Mouse (Mus musculus): ENCODE results near the gene Lin7c.
"Not testable (repeated sequence)": the region's sequence is repeated elsewhere in the genome, so short reads cannot be mapped to it uniquely, and the experiment has no call there.

Gene Lin7c

DNA sequence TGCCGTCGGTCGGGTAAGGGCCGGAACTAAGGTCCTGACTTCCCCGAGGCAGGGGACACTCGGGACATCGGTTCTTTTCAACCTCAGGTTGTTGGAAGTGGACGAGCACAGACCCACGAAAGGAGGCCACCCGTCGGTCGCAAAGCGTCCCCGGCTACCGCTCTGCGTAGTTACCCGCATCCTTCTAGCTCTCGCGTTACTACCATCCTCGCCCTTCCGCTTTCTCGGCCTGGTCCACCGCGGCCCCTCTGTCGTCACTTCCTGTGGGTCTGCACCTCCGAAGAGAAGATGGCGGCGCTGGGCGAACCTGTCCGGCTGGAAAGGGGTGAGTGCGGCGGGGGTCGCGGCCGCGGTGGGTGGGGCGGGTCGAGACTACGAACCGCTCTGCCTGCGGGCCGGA, at the start of gene Lin7c:
TSS of gene Lin7c (plus strand) at position 257 of the 400 bp plus-strand sequence.
- DNase-seq, result peak; percentile 91 to 96

DNA sequence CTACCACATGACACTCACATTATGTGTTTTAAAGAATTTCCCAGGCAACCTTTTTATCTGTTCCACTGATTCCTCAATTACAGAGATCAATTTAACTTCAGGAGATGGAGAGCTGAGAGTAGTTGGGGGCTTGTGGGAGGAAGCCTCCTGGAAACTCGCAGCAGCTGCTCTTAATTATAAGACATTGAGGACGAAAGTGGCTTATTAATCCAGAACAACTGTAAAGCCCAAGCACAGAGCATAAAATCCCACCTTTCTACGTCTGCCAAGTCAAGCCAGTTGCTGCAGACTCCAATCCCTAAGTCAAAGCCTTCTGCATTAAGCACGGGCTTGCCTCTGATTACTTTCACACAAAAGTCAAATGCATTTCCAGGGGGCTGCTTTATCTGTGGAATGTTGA, 44.3 kb upstream of the Lin7c start:
- no peak for DNase-seq

DNA sequence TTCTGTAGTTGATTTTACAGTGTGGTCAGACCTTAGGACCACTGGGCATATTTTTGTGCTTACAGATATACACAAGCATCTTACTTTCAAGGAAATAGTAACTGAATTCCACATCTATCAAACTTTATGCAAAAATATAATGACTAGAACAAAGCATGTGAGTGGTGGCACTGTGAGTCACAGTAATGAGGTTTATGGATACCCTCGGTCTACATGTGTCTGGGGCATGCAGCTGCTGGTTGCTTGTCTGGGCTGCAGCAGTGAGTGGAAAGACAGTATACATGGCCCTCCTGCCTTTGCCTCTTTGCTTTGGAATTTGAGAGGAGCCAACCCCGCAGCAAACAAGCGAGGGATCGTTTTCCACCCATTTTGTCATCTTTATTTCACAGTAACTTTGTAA, 42.3 kb upstream of the Lin7c start:
- DNase-seq, result no peak

DNA sequence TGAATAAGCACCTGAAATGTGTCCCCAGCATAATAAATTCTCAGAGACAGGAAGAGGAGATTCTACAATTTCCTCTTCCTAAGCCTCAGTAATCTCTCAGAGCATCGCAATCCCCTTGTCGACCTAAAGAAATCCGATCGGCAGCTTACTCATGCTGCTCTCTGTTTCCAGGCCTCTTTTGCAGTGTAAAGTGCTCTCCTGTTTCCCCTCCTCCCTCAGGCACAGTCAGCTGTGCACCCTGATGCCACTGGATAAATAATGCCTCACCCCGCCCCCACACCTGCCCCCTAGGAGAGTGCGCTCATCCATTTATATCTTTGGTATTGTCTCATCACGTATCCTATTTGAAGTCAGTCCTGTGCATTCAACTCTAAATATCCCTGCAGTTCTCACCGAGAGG, 41.9 kb upstream of the Lin7c start:
- DNase-seq, result no peak

DNA sequence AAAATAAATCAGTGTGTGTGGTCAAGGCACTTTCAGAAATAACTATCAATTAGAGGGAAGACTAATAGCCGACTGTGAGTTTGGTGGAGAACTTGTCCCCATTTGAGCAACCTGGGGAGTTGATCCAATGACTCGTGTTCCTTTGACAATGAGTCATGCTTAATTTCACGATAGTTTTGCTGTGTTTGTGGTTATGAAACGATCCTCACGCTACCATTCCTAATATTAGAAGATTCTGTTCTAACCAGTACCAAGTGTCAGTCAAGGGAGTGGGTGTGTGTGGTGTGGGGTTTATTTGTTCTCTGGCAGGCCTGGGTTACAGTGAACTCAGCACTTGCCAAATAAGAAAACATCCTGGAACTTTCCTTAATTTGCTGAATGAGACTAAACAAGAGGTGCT, 35.1 kb upstream of the Lin7c start:
- no peak for DNase-seq

DNA sequence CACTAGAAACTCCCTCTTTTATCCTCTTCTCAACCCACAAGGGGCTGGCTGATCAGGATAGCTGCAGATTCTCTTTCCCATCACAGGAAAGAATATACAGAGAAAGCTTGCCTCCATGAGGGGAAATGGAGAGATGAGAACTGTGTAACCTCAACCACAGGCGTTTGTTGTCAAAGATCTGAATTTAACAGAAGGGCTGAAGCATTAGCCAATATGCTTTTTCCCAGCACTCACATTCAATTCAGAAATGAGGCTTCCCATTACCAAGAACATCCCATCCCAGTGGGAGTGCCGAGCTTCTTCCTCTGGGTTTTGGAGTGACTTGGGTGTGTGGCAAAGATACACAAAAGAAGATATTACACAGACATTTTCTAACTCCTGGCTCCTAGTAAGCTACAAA, 31.0 kb upstream of the Lin7c start:
- no peak for DNase-seq

DNA sequence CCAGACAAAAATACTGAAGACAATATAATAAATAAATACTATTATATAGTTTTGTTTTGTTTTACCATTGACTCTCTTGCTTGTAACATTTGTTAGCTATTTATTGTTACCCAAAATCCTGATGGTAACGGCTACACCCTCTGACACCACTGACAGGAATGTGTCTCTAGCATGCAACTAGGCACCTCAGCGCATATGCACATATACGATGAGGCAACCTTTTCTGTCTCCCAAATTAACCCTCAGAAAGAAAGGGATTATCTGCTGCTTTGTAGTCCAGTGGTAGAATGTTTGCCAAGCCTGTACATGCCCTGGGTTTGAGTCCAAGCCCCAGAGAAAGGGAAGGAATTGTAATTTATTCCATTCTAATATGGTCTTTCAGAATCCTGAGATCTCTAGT, 29.8 kb upstream of the Lin7c start:
- DNase-seq, result no peak

DNA sequence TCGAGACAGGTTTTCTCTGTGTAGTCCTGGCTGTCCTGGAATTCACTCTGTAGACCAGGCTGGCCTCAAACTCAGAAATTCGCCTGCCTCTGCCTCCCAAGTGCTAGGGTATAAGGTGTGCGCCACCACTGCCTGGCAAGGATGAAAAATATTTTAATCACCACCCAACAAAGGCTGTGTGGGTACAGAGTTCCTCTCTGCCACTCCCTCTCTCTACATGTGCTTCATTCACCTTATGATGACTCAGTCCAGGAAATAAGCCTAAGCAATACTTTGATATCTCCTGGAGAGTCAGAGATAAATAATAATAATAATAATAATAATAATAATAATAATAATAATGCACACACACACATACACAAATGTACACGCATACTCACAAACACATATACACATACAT, 11.2 kb upstream of the Lin7c start:
- not testable (repeated sequence) for DNase-seq

DNA sequence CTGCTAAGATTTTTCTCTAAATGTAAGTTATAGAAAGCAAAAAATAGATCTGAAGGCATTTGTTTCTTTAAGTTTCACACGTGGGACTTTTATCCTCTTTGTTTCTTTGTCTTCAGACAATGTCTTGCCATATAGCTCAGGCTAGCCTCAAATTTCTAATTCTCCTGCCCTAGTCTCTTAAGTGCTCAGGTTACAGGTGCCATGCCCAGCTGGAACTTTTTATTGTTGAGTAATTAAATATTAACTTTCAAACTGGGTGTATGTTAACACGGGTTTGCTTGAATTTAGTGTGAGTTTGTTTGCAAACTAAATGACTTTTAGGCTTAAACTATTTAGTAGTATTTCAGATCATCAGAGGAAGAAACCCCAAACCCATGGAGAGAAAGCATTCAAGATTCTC, 9.5 kb upstream of the Lin7c start:
- no peak for DNase-seq

DNA sequence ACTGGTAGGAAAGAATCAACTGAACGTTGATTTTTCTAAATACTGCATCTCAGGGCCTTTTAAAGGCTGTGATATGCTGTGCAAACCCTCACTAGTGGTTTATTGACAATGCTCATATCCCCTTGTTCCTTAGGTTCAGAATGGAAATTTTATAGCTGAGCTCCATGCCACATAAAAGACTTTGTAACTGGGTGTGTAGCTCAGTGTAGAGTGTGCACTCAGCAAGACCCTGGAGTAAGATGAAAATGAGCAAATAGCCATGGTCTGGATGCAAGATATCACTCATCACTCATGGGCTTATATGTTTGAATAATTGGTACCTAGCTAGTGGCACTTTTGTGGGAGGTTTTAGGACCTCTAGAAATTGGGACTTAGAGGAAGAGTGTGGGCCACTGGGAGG, 9.0 kb upstream of the Lin7c start:
- DNase-seq, result no peak

DNA sequence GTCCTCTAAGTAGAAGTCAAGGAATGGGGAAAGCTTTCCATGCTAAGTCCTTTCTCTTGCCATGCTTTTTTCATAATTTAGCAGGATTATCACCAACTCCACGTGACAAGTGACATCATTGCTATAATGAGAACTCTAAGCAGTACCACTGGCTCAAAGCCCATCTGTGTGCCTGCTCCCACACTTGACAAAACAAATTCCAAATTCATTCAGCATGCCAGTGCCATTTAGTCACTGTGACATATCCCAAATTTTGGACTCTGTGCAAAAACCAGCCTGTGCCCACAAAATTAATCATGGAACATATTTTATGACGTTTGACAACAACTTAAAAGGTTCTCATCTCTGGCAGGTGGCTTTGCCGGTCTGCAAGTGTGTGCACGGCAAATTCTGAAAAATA, 6.5 kb upstream of the Lin7c start:
- peak; percentile 48 to 61 for DNase-seq

DNA sequence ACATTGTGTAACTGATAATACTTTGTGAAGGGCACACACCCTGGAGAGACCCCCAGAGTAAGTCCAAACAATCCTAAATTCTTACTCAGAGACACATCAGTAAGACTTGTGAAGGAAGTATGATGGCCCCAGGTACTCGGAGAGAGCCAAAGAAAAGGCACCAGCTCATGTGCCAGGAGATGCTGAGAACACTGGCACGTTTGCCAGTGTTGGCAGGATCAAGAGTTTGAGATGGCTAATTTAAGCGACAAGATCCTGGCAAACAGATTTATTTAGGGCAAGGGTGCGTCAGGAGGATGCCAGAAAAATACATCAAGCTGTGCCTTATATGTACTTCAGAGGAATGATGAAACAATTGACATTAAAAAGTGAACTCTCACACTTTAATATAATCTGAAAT, 6.1 kb upstream of the Lin7c start:
- DNase-seq, result peak; percentile 78 to 80

DNA sequence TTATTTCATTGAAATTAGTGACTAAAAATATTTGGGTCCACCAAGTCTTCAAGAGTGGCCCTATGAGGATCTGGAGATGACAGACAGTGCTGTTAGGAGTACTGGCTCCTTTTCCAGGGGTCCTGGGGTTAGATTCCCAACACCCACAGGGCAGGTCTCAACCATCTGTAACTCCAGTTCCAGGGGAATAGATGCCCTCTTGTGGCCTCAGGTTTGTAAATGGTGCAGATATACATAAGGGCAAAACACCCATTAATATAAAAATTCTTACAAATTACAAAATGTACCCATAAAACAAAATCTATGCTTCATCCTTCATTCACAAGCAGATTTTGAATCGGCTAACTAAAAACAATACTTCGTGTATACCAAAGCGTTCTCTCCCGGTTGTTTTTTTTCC, 585 bp upstream of the Lin7c start:
- DNase-seq, result peak; percentile 24 to 25

DNA sequence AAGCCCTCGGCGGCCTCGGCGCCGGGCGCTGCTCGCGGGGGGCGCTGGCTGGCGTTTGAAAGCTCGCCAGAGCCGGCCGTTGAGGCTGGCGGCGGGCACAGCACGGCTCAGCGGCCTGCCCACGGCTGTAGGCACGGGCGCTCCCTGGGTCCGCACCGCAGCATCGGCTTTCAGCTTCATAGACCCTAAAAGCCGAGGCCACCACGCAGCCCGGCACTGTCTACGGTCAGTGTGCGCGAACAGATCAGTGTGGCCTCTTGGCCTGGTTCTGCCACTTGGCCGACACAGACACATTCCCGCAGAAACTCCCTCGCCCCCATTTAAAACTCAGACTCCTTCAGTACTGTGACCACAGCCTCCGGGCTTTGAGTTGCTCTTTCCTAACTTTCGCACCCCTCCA, 378 bp downstream of the Lin7c start:
- peak in 1 of 2 experiments; percentile 44 for DNase-seq

DNA sequence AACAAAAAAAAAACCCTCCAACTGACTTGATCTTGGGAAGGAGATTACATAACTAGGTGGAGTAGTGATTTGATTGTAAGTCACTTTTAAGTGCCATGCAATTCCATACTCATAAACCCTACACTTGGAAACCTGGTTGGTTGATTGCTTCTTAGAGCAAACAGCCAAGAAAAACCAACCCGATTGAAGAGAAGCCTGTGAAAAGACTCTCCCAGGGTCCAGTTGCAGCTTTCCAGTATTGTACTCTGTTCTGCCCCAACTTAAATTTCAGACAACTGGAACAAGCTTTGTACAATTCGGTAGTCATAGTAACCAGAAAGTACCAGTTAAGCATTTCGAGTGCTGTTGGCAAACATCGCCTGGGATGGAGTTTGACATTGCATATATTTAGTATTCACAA, 818 bp downstream of the Lin7c start:
- DNase-seq, result no peak

DNA sequence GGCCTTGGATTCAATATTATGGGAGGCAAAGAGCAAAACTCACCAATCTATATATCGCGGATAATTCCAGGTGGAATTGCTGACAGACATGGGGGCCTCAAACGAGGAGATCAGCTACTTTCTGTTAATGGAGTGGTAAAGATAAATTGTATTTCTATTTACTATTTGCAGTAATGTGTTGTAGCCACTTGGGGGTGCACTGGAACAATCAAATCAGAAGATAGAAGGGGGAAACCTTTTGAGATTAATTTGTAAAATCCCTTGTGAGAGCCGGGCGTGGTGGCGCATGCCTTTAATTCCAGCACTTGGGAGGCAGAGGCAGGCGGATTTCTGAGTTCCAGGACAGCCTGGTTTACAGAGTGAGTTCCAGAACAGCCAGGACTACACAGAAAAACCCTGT, 5.7 kb downstream of the Lin7c start:
- no peak for DNase-seq

DNA sequence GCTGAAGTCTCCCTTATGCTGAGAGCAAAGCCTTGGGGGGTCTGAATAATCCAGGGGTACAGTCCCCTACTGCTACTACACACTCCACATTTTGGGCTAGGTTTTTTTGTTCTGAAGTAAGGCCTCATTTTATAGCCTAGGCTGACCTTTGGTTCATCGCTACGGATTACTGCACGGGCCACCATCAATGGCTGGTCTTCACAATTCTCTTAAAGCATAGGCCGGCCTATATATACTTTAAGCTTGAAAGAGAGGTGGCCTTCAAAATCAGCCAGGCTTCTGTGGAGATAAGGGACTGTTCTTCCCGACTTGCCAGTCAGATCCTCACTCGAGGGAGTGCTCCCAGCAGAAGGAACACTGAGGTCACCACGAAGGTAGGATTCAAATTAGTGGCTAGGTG, 12.2 kb downstream of the Lin7c start:
- no peak for DNase-seq

DNA sequence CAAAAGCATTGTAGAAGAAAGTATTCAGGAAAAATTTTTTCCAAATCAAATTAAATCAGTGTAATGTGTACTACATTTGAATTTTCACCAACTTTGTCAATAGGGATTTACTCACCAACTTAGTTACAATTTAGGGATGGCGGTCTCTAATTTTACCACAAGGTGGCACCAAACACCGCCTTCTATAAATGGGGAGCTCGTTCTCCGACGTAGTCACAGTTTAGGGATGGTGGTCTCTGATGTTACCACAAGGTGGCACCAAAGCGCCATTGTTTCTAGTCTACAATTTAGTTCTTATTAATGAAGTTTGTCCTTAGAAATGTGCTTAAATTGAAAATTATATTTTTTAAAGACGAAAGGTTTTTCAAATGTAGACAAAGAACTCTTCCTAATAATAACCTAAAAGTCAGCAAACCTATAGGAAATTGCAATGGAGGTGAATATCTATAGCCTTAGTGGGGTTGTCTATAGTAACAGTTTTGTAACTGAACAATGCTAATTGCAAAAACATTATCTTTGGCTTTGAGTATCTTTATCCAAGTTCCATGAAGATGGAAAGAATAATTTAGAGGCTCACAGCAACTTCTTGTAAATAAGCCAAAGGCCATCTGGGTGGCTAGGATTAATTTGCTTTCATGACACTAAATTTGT, 13.6 kb downstream of the Lin7c start:
- peak; percentile 86 to 90 for DNase-seq

DNA sequence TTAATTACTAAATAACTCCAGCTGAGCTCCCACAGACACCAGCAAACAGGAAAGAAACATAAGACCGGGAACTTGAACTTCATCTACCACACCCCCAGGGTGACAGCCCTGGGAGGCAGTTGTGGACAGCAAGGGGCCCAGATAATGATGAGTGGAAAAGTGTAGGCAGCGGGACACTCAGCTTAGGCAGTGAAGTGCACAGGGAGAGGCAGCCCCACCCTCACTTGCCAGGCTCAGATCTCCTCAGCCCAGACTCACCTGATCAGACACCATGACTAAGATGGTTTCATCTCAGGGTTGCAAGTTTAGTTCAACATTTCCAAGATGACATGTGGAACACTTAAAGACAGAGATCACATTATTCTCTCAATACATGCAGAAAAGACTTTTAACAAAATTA, 18.5 kb downstream of the Lin7c start:
- DNase-seq, result no peak

DNA sequence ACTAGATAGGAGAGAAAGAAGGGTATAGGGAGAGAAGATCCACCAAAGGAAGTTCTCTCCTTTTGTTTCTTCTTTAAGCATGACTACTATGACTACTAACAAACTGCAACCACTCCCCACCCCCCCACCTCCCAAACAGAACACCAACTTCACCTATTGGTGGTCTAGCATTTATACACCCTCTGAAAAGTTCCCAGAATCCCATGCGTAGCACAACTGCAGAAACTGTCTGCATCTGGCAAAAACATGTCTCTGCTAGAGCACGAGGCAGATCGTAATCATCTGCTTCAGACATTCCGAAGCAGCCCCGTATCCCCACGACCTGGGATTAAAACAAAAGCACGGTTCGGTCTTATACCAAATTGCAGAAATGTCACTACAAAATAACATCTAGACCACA, 21.6 kb downstream of the Lin7c start:
- no peak for DNase-seq

DNA sequence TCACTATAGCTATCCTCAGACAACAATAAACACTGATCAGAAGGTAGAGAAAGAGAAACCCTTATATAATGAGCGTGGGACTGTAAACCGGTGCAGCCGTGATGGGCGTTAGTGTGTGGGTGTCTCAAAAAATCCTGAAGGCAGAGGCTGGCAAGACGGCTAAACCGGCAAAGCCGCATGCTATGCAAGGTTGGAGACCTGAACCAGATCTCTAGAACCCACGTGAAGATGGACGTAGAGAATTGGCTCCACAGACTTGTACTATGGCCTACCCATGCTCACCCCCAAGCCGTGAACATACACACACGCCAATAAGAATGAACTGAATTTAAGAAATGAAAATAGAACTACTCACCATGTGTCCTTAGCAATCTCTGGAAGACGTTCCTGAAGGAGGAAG, 22.1 kb downstream of the Lin7c start:
- no peak for DNase-seq

DNA sequence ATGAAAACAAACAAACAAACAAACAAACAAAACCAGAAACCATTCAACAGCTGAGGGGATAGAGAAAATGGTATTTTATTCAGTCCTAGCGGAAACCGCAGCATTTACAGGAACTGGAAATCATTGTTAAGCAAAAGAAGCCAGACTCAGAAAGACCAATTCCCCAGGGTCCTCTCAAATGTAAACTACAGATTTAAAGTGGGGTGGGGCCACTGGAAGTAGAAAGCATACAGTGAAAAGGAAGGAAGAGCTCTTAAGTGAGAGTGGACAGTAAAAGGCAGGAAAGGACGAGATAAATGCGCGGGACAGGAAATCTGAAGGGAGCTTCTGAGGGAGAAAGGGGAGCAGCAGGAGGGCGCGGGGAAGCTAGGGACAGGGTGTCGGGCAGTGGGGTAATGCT, 22.6 kb downstream of the Lin7c start:
- no peak for DNase-seq

DNA sequence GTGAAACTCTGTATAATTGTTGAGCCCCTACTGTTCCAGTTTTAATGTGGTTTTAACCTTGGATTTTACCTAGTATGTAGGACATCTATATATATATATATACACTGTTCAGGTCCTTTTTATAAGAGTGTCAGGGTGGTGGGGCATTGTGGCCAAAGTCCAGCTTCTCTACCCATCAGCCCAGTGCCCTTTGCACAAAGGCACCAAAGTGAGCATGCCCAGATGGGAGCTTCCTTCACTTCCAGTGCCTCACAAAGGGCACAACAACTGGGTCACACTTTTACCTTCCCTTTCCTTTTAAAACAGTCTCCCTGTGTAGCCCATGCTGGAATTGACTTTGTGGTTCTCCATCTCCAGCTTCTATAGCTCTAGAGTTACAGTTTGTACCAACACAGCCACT, 23.9 kb downstream of the Lin7c start:
- DNase-seq, result no peak

DNA sequence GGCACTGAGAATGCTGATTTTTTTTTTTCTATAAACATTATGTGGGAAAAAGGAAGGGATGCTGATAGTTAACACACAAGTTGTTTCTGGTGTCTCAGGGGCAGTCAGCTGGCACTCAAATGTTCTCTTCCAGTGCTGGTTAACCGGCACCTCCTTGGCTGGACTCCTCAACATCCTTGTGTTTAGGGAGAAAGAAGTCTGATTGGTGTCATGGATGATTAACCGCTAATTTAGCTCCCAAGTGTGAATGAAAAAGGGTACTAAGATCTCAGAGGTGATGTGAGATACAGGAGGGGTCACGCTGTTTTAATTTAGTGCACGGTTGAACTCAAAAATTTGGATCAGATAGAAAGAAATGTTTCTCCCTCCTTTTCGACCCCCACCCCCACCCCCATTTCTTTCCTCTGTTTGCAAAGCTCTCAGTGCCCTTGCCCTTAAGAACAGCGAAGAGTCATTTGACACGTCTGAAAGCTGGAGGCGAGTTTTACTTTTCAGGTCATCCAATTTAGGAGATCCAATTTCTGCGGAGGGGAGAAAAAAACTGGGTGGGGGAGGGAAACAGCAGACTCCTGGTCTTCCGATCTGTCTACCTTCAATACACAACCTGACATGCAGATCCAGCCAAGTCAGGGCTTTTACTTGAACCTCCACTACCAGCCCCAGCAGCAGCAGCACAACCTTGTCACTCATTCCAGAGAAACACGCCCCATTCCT, 26.3 kb downstream of the Lin7c start:
- DNase-seq, result no peak

All from cerebellum, adult 18-20 months (tissue).